Mouse (Mus musculus) MEL (cell line): ENCODE measurements around the gene Oip5. TPM values are rescaled to one million over a fixed set of nuclear protein-coding genes. Genes with fewer than 3 reads are reported as not detected.

Experiments used
- DNase-seq: peaks from one replicate; pipeline ENCODE4 v3.0.0; 2011; ENCODE audit warnings: low read depth, low spot score
- H3K27ac ChIP-seq: 2 replicates; pipeline ENCODE4 v1.5.1; 2012; ENCODE audit warnings: low read depth, mild to moderate bottlenecking, control low read depth, low read length, moderate library complexity; ENCODE audit not compliant: control insufficient read depth
- H3K27me3 ChIP-seq, 2 experiments: fragments of 150-350 bp in 1 of 2; sonication (generic) in 1 of 2; 2 replicates each; pipeline ENCODE4 v1.6.1; 2012; ENCODE audit warnings: low read length in 2 of 2, mild to moderate bottlenecking in 2 of 2, improper control_type of control experiment in 1 of 2, moderate library complexity in 1 of 2; ENCODE audit not compliant: insufficient read depth in 2 of 2, control insufficient read depth in 1 of 2
- H3K36me3 ChIP-seq, 2 experiments: 2 replicates each; pipeline ENCODE4 v1.6.1; 2012 to 2014; ENCODE audit warnings: low read length in 2 of 2, improper control_type of control experiment in 1 of 2, inconsistent platforms in 1 of 2, mild to moderate bottlenecking in 1 of 2; ENCODE audit not compliant: insufficient read depth in 2 of 2, control insufficient read depth in 1 of 2
- H3K4me1 ChIP-seq, 2 experiments: fragments of 150-350 bp in 1 of 2; sonication (generic) in 1 of 2; 2 replicates each; pipeline ENCODE4 v1.6.1; 2012; ENCODE audit warnings: low read length in 2 of 2, improper control_type of control experiment in 1 of 2, mild to moderate bottlenecking in 1 of 2; ENCODE audit not compliant: insufficient read depth in 2 of 2, control insufficient read depth in 1 of 2
- H3K4me3 ChIP-seq, 2 experiments: fragments of 150-350 bp in 1 of 2; sonication (generic) in 1 of 2; 2 replicates each; pipeline ENCODE4 v1.5.1; 2012; ENCODE audit warnings: low read depth in 2 of 2, low read length in 2 of 2, mild to moderate bottlenecking in 2 of 2, moderate library complexity in 2 of 2, control low read depth in 1 of 2, improper control_type of control experiment in 1 of 2; ENCODE audit not compliant: control insufficient read depth in 1 of 2, insufficient read depth in 1 of 2
- H3K79me2 ChIP-seq: 2 replicates; pipeline ENCODE4 v1.6.1; 2012; ENCODE audit warnings: mild to moderate bottlenecking, low read length, moderate library complexity; ENCODE audit not compliant: control insufficient read depth, poor library complexity, insufficient read depth
- H3K9ac ChIP-seq: 2 replicates; pipeline ENCODE4 v1.6.1; 2012; ENCODE audit warnings: low read depth, mild to moderate bottlenecking, control low read depth, low read length, moderate library complexity; ENCODE audit not compliant: control insufficient read depth, poor library complexity, severe bottlenecking
- H3K9me3 ChIP-seq: fragments of 150-350 bp; sonication (generic); replicated peaks from 2 replicates; pipeline ENCODE4 v1.6.1; 2012; ENCODE audit warnings: mild to moderate bottlenecking, low read length, improper control_type of control experiment, moderate library complexity; ENCODE audit not compliant: insufficient read depth
- CHD1 ChIP-seq: IDR thresholded peaks from 2 replicates; pipeline ENCODE4 v1.6.1; 2012; ENCODE audit warnings: low read depth, mild to moderate bottlenecking, inconsistent platforms, low read length, improper control_type of control experiment
- CTCF ChIP-seq, 3 experiments: IDR thresholded peaks in 2 of 3; conservative IDR thresholded peaks in 1 of 3; 2 replicates each; pipeline ENCODE4 v1.5.1; 2011 to 2012; ENCODE audit warnings: low read length in 3 of 3, low read depth in 2 of 3, mild to moderate bottlenecking in 2 of 3, improper control_type of control experiment in 1 of 3, inconsistent platforms in 1 of 3, mixed read lengths in 1 of 3, moderate library complexity in 1 of 3; ENCODE audit not compliant: control insufficient read depth in 1 of 3, insufficient read depth in 1 of 3, poor library complexity in 1 of 3, severe bottlenecking in 1 of 3
- ELF1 ChIP-seq: IDR thresholded peaks from 2 replicates; pipeline ENCODE4 v1.6.1; 2014; ENCODE audit warnings: low read depth, mild to moderate bottlenecking, inconsistent platforms, low read length, improper control_type of control experiment, moderate library complexity
- ETS1 ChIP-seq: IDR thresholded peaks from 2 replicates; pipeline ENCODE4 v1.6.1; 2012; ENCODE audit warnings: low read depth, mild to moderate bottlenecking, inconsistent platforms, low read length, improper control_type of control experiment, moderate library complexity
- GATA1 ChIP-seq: IDR thresholded peaks from 2 replicates; pipeline ENCODE4 v1.6.1; 2011; ENCODE audit warnings: low read depth, low read length, improper control_type of control experiment
- HCFC1 ChIP-seq: IDR thresholded peaks from 2 replicates; pipeline ENCODE4 v1.6.1; 2012; ENCODE audit warnings: low read depth, mild to moderate bottlenecking, inconsistent platforms, low read length, improper control_type of control experiment, moderate library complexity
- KAT2A ChIP-seq: conservative IDR thresholded peaks from 2 replicates; pipeline ENCODE4 v1.6.1; 2012; ENCODE audit warnings: low read depth, low read length, improper control_type of control experiment, inconsistent platforms
- MAFK ChIP-seq: IDR thresholded peaks from 2 replicates; pipeline ENCODE4 v1.6.1; 2011; ENCODE audit warnings: low read depth, mild to moderate bottlenecking, low read length, improper control_type of control experiment, borderline replicate concordance
- MAX ChIP-seq: IDR thresholded peaks from 2 replicates; pipeline ENCODE4 v1.6.1; 2011; ENCODE audit warnings: low read length, improper control_type of control experiment
- MXI1 ChIP-seq: IDR thresholded peaks from 2 replicates; pipeline ENCODE4 v1.6.1; 2011; ENCODE audit warnings: mild to moderate bottlenecking, low read depth, low read length, improper control_type of control experiment
- NELFE ChIP-seq: IDR thresholded peaks from 2 replicates; pipeline ENCODE4 v1.6.1; 2011; ENCODE audit warnings: low read depth, low read length, improper control_type of control experiment
- NRF1 ChIP-seq: IDR thresholded peaks from 2 replicates; pipeline ENCODE4 v1.6.1; 2014; ENCODE audit warnings: low read depth, mild to moderate bottlenecking, inconsistent platforms, low read length, improper control_type of control experiment, moderate library complexity; ENCODE audit not compliant: poor library complexity, insufficient read depth, severe bottlenecking
- POLR2A ChIP-seq, 2 experiments: IDR thresholded peaks; 2 replicates each; pipeline ENCODE4 v1.6.1; 2011 to 2012; ENCODE audit warnings: low read length in 2 of 2, mild to moderate bottlenecking in 2 of 2, control low read depth in 1 of 2, improper control_type of control experiment in 1 of 2, low read depth in 1 of 2, moderate library complexity in 1 of 2; ENCODE audit not compliant: control insufficient read depth in 1 of 2, insufficient read depth in 1 of 2, poor library complexity in 1 of 2
- RAD21 ChIP-seq: IDR thresholded peaks from 2 replicates; pipeline ENCODE4 v1.6.1; 2011; ENCODE audit warnings: mild to moderate bottlenecking, low read depth, low read length, improper control_type of control experiment
- SMC3 ChIP-seq: IDR thresholded peaks from 2 replicates; pipeline ENCODE4 v1.6.1; 2011; ENCODE audit warnings: low read depth, low read length, improper control_type of control experiment
- UBTF ChIP-seq: IDR thresholded peaks from 2 replicates; pipeline ENCODE4 v1.6.1; 2012; ENCODE audit warnings: low read depth, mild to moderate bottlenecking, inconsistent platforms, low read length, improper control_type of control experiment, moderate library complexity, borderline replicate concordance; ENCODE audit not compliant: insufficient read depth
- USF1 ChIP-seq: IDR thresholded peaks from 2 replicates; pipeline ENCODE4 v1.6.1; 2014; ENCODE audit warnings: low read depth, mild to moderate bottlenecking, inconsistent platforms, low read length, improper control_type of control experiment, moderate library complexity
- ZC3H11A ChIP-seq: IDR thresholded peaks from 2 replicates; pipeline ENCODE4 v1.6.1; 2012; ENCODE audit warnings: low read depth, mild to moderate bottlenecking, inconsistent platforms, low read length, improper control_type of control experiment
- polyA plus RNA-seq, 2 experiments: library from polyadenylated mRNA; stranded (reverse) in 1 of 2; unstranded in 1 of 2; fragments of >175 nt in 1 of 2; fragments of >200 nt in 1 of 2; gene quantifications; 2 replicates each; pipeline versions ENCODE4 v1.2.1 to v1.2.4; 2012; ENCODE audit warnings: low replicate concordance in 2 of 2, low read depth in 1 of 2; ENCODE audit not compliant: insufficient read length in 2 of 2, insufficient read depth in 1 of 2, missing spikeins in 1 of 2
- total RNA-seq: library from RNA; depleted of rRNA; stranded (reverse); fragments of 300-350 nt; gene quantifications from 2 replicates; pipeline ENCODE4 v1.2.3, GENCODE M21; 2012

Gene Oip5
- total and polyA plus RNA-seq, 3 experiments, result 18.1 to 29.6 TPM; not detected in 1

GRCm38 (mm10) chr2:119583439-119583838, 34.8 kb downstream of the Oip5 start (continued):
- no peak for TF ChIP-seq NRF1
- TF ChIP-seq ELF1, result no peak
- TF ChIP-seq RAD21, result no peak
- no peak for TF ChIP-seq SMC3
- TF ChIP-seq KAT2A, result no peak
- no peak for TF ChIP-seq POLR2A (IDR thresholded peaks at IDR 0.05; ENCODE audit: control insufficient read depth in 1 of 2, insufficient read depth in 1 of 2, low read depth in 1 of 2, low read length in 2 of 2, poor library complexity in 1 of 2)
- TF ChIP-seq HCFC1, result no peak
- no peak for TF ChIP-seq ZC3H11A
- TF ChIP-seq ETS1, result no peak
- no peak for TF ChIP-seq CHD1

GRCm38 (mm10) chr2:119581571-119581970, 36.7 kb downstream of the Oip5 start:
- H3K79me2 ChIP-seq, result no peaks in the 10 kb centered on the region
- H3K27ac ChIP-seq, result no peak overlapping the region
- TF ChIP-seq UBTF, result no peak
- no peak for TF ChIP-seq GATA1
- TF ChIP-seq ELF1, result no peak
- no peak for TF ChIP-seq POLR2A (IDR thresholded peaks at IDR 0.05; ENCODE audit: control insufficient read depth in 1 of 2, insufficient read depth in 1 of 2, low read depth in 1 of 2, low read length in 2 of 2, poor library complexity in 1 of 2)
- no peak for TF ChIP-seq MAX
- DNase-seq, result no peak
- no peak overlapping the region for H3K4me3 ChIP-seq
- peaks cover 1 to 16% of the 10 kb centered on the region in 2 experiments; a peak in 3 of 4 replicates for H3K36me3 ChIP-seq
- H3K27me3 ChIP-seq, result no peaks in the 10 kb centered on the region
- H3K9me3 ChIP-seq, result no peaks in the 10 kb centered on the region
- H3K4me1 ChIP-seq, result peaks cover 16% of the 10 kb centered on the region in 2 experiments
- no peak overlapping the region for H3K9ac ChIP-seq

- no peak for DNase-seq
- Histone ChIP-seq H3K4me1 (no peaks in the 10 kb centered on the region), H3K36me3 (peaks cover 0 to 5% of the 10 kb centered on the region in 2 experiments; a peak in 1 of 4 replicates), H3K9me3 (no peaks in the 10 kb centered on the region), H3K4me3 (no peak overlapping the region), H3K27me3 (no peaks in the 10 kb centered on the region), H3K79me2 (no peaks in the 10 kb centered on the region), H3K9ac (no peak overlapping the region), H3K27ac (no peak overlapping the region)
- TF ChIP-seq MAFK (no peak), CHD1 (no peak), CTCF (IDR thresholded peaks at IDR 0.05 in 2 of 3, conservative IDR thresholded peaks at IDR 0.05 in 1 of 3; ENCODE audit: control insufficient read depth in 1 of 3, insufficient read depth in 1 of 3, low read depth in 2 of 3, low read length in 3 of 3, poor library complexity in 1 of 3, severe bottlenecking in 1 of 3) (no peak), MXI1 (no peak), USF1 (no peak), NELFE (no peak)
Observed at GRCm38 (mm10) chr2:119572471-119572870, 45.8 kb downstream of the Oip5 start.
